Mouse (Mus musculus): Measurements from ENCODE around the gene Syn3. TPM values are rescaled to one million over a fixed set of nuclear protein-coding genes. Genes with fewer than 3 reads are reported as not detected.

Gene Syn3
- polyA plus RNA-seq, 2 experiments = 1.9 to 2.0 TPM

GRCm38 (mm10) chr10:86203175-86203574, 295.5 kb downstream of the Syn3 start:
- Histone ChIP-seq H3K27me3 (ENCODE audit: control insufficient read depth, insufficient read depth, low read length) (no peaks in the 10 kb centered on the region), H3K27ac (replicated peaks; ENCODE audit: low read depth, low read length) (no peak overlapping the region), H3K4me1 (ENCODE audit: control insufficient read depth, insufficient read depth, low read length) (peaks cover 3% of the 10 kb centered on the region; the same call in 1 of the 2 replicates), H3K9me3 (ENCODE audit: control insufficient read depth, low read length) (no peaks in the 10 kb centered on the region), H3K36me3 (ENCODE audit: control insufficient read depth, insufficient read depth, low read length) (no peaks in the 10 kb centered on the region), H3K4me2 (replicated peaks; ENCODE audit: low read depth, low read length, severe bottlenecking) (no peak overlapping the region), H3K9ac (ENCODE audit: low read depth, low read length, severe bottlenecking) (no peak overlapping the region), H3K4me3 (replicated peaks; ENCODE audit: low read length) (no peak overlapping the region)
- no peak for TF ChIP-seq POLR2A (IDR thresholded peaks at IDR 0.05; ENCODE audit: borderline replicate concordance, extremely low read depth, insufficient read depth, insufficient read length)
- DNase-seq (ENCODE audit: low spot score) (no peak), ATAC-seq (ENCODE audit: low FRiP score, low read depth) (no peak)
- 86% methylated on average over 6 of the region's 6 CpGs for WGBS

- Histone ChIP-seq H3K27ac (replicated peaks; ENCODE audit: low read depth, low read length) (no peak overlapping the region), H3K9ac (ENCODE audit: low read depth, low read length, severe bottlenecking) (no peak overlapping the region), H3K27me3 (ENCODE audit: control insufficient read depth, insufficient read depth, low read length) (no peaks in the 10 kb centered on the region), H3K4me3 (replicated peaks; ENCODE audit: low read length) (no peak overlapping the region), H3K9me3 (ENCODE audit: control insufficient read depth, low read length) (no peaks in the 10 kb centered on the region), H3K4me1 (ENCODE audit: control insufficient read depth, insufficient read depth, low read length) (peaks cover 3% of the 10 kb centered on the region; the same call in 1 of the 2 replicates), H3K36me3 (ENCODE audit: control insufficient read depth, insufficient read depth, low read length) (no peaks in the 10 kb centered on the region), H3K4me2 (replicated peaks; ENCODE audit: low read depth, low read length, severe bottlenecking) (no peak overlapping the region)
- 75% methylated on average over 7 of the region's 7 CpGs for WGBS
- TF ChIP-seq POLR2A (IDR thresholded peaks at IDR 0.05; ENCODE audit: borderline replicate concordance, extremely low read depth, insufficient read depth, insufficient read length) = no peak
- DNase-seq (ENCODE audit: low spot score) = no peak
- no peak for ATAC-seq (ENCODE audit: low FRiP score, low read depth)
These were observed 296.9 kb downstream of the Syn3 start for GRCm38 (mm10) chr10:86201826-86202225.

GRCm38 (mm10) chr10:86201006-86201405, 297.7 kb downstream of the Syn3 start:
- no peaks in the 10 kb centered on the region for H3K27me3 ChIP-seq (ENCODE audit: control insufficient read depth, insufficient read depth, low read length)
- no peak for TF ChIP-seq POLR2A (IDR thresholded peaks at IDR 0.05; ENCODE audit: borderline replicate concordance, extremely low read depth, insufficient read depth, insufficient read length)
- H3K4me1 ChIP-seq (ENCODE audit: control insufficient read depth, insufficient read depth, low read length) = peaks cover 3% of the 10 kb centered on the region; the same call in 1 of the 2 replicates
- ATAC-seq (ENCODE audit: low FRiP score, low read depth) (no peak), DNase-seq (ENCODE audit: low spot score) (peak; percentile 39)
- H3K9ac ChIP-seq (ENCODE audit: low read depth, low read length, severe bottlenecking) = no peak overlapping the region
- WGBS = 42% methylated on average over 3 of the region's 3 CpGs
- H3K4me3 ChIP-seq (replicated peaks; ENCODE audit: low read length) = no peak overlapping the region
- H3K4me2 ChIP-seq (replicated peaks; ENCODE audit: low read depth, low read length, severe bottlenecking) = no peak overlapping the region
- no peaks in the 10 kb centered on the region for H3K36me3 ChIP-seq (ENCODE audit: control insufficient read depth, insufficient read depth, low read length)
- H3K9me3 ChIP-seq (ENCODE audit: control insufficient read depth, low read length) = no peaks in the 10 kb centered on the region
- H3K27ac ChIP-seq (replicated peaks; ENCODE audit: low read depth, low read length) = no peak overlapping the region

GRCm38 (mm10) chr10:86196414-86197025, 302.2 kb downstream of the Syn3 start:
- TF ChIP-seq POLR2A (IDR thresholded peaks at IDR 0.05; ENCODE audit: borderline replicate concordance, extremely low read depth, insufficient read depth, insufficient read length) = no peak
- DNase-seq (ENCODE audit: low spot score) (no peak), ATAC-seq (ENCODE audit: low FRiP score, low read depth) (no peak)
- H3K4me2 ChIP-seq (replicated peaks; ENCODE audit: low read depth, low read length, severe bottlenecking) = no peak overlapping the region
- no peaks in the 10 kb centered on the region for H3K36me3 ChIP-seq (ENCODE audit: control insufficient read depth, insufficient read depth, low read length)
- H3K9me3 ChIP-seq (ENCODE audit: control insufficient read depth, low read length) = no peaks in the 10 kb centered on the region
- H3K27me3 ChIP-seq (ENCODE audit: control insufficient read depth, insufficient read depth, low read length) = no peaks in the 10 kb centered on the region
- H3K9ac ChIP-seq (ENCODE audit: low read depth, low read length, severe bottlenecking) = no peak overlapping the region
- H3K4me3 ChIP-seq (replicated peaks; ENCODE audit: low read length) = no peak overlapping the region
- H3K27ac ChIP-seq (replicated peaks; ENCODE audit: low read depth, low read length) = no peak overlapping the region
- WGBS = 82% methylated on average over 3 of the region's 3 CpGs
- peaks cover 17% of the 10 kb centered on the region for H3K4me1 ChIP-seq (ENCODE audit: control insufficient read depth, insufficient read depth, low read length)

- ATAC-seq (ENCODE audit: low FRiP score, low read depth) (0 out of 2 replicates have a peak, but pooled peaks have one; percentile 37), DNase-seq (ENCODE audit: low spot score) (no peak)
- H3K4me2 ChIP-seq (replicated peaks; ENCODE audit: low read depth, low read length, severe bottlenecking) = no peak overlapping the region
- no peaks in the 10 kb centered on the region for H3K9me3 ChIP-seq (ENCODE audit: control insufficient read depth, low read length)
- H3K4me3 ChIP-seq (replicated peaks; ENCODE audit: low read length) = no peak overlapping the region
- no peaks in the 10 kb centered on the region for H3K27me3 ChIP-seq (ENCODE audit: control insufficient read depth, insufficient read depth, low read length)
- peaks cover 14% of the 10 kb centered on the region for H3K4me1 ChIP-seq (ENCODE audit: control insufficient read depth, insufficient read depth, low read length)
- TF ChIP-seq POLR2A (IDR thresholded peaks at IDR 0.05; ENCODE audit: borderline replicate concordance, extremely low read depth, insufficient read depth, insufficient read length) = no peak
- 39% methylated on average over 4 of the region's 4 CpGs for WGBS
- H3K9ac ChIP-seq (ENCODE audit: low read depth, low read length, severe bottlenecking) = no peak overlapping the region
- no peaks in the 10 kb centered on the region for H3K36me3 ChIP-seq (ENCODE audit: control insufficient read depth, insufficient read depth, low read length)
- 0 out of 2 replicates have a peak overlapping the region, but pooled peaks have one; percentile 41 for H3K27ac ChIP-seq (replicated peaks; ENCODE audit: low read depth, low read length)
These were observed 304.0 kb downstream of the Syn3 start for GRCm38 (mm10) chr10:86194722-86195121.
